Mouse (Mus musculus) spleen, postnatal 10 days (tissue): ENCODE data around the gene Gm37240.
"Not testable (repeated sequence)": the region's sequence is repeated elsewhere in the genome, so short reads cannot be mapped to it uniquely, and the experiment has no call there.

ENCODE experiments used
- DNase-seq, 2 experiments: peaks; one replicate each; pipeline ENCODE4 v3.0.0; 2021 to 2022; ENCODE audit warnings: low spot score in 2 of 2

Gm37240 gene

DNA sequence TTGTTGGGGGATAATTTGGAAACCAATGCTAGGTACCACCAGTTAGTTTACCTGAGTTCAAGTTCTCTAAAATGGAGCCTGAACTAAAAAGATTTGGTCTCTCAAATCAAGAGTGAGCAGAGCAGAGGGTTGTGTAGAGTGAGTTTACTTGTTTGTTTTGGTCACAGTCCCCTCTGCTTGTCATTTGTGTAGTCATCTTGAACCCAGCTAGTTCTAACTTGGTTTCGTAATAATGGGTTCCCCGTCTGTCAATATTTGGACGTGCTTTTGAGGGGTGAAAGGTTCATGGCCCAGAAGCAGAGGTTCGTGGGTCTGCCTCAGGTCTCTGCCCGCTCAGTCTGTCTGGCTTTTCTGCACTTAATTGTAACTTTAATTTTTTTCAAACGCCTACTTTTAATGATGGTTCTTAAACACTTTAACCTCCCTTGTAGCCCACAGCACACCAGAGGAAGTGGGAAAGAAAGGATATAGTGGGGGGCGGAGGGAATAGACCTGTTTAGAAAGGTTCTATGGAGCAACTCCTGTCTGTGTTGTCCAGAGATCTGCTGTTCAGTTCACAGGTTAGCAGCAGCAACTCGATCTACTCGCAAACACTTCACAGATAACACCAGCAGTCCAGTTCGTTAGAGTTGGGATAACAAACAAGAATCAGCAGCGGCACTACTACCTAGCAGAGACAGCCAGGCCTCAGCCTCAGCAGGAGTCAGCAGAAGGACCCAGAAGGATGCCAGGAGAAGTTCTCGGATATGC is 1237.6 kb downstream of the Gm37240 start:
- no peak for DNase-seq

DNA sequence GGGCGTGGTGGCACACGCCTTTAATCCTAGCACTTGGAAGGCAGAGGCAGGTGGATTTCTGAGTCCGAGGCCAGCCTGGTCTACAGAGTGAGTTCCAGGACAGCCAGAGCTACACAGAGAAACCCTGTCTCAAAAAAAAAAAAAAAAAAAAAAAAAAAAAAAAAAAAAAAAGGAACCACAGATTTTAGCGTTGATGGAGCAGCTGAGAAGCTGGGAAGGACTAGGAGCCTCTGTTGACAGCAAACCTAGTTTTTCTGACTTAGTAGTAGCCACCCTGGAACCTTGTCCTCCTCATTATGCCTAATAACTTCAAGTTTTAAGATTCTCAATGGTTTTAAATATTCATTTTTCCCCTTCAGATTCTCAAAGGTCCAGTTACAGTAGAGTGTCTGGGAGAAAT is 1239.2 kb downstream of the Gm37240 start:
- not testable (repeated sequence) for DNase-seq

DNA sequence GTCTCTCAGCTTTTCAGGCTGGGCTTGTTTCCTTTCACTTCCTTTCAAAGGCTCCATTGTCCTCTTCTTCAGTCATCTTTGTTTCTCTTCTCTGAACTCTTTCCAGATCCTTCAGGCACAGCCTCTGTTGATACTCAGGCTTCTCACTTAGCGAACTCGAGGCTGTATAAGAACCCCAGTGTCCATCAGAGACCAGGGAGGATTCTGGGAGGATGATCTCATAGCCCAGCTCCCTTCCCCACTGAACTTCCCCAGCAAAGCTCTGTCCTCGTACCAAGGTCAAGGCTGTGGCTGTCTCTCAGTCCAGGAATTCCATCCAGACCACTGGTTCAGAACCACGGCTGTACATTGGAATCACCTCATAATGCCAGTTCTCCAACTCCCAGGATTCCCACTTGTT is 1239.7 kb downstream of the Gm37240 start:
- DNase-seq = no peak

DNA sequence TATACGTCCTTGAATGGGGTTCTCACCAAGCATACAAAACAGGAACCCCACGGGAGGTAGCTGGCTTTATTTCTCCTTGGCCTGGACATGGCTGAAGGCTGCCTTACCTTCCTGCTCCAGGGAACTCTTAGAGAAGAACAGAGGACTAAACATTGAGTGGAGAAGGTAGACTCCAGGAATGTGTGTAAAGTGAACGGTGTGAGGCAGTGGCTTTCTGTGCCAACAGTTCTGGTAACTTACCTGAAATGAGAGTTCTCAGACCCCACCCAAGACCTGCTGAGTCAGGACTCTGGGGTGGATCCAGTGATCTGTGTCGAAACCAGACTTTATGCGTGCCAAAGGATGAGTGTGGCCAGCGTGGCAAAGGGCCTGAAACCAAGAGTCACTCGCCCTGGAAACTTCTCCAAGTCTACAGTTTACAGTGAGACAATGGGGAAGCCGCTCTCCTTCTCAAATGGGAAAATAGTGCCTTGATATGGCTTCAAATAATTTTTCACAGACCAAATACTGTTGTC is 1240.9 kb downstream of the Gm37240 start:
- no peak for DNase-seq

DNA sequence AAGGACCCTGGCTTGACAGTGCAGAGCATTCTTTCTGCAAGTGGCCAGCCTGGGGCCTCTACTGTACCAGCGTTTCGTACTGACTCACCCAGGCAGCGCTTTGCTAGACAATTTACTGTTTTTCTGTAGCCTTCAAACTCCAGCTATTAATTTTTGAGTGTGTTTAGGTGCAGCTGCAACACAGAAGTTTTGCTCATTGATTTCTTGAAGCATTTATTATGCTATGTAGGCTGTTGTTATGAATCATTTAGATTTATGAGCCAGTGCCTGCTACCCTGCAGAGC is 1241.4 kb downstream of the Gm37240 start:
- DNase-seq = no peak

DNA sequence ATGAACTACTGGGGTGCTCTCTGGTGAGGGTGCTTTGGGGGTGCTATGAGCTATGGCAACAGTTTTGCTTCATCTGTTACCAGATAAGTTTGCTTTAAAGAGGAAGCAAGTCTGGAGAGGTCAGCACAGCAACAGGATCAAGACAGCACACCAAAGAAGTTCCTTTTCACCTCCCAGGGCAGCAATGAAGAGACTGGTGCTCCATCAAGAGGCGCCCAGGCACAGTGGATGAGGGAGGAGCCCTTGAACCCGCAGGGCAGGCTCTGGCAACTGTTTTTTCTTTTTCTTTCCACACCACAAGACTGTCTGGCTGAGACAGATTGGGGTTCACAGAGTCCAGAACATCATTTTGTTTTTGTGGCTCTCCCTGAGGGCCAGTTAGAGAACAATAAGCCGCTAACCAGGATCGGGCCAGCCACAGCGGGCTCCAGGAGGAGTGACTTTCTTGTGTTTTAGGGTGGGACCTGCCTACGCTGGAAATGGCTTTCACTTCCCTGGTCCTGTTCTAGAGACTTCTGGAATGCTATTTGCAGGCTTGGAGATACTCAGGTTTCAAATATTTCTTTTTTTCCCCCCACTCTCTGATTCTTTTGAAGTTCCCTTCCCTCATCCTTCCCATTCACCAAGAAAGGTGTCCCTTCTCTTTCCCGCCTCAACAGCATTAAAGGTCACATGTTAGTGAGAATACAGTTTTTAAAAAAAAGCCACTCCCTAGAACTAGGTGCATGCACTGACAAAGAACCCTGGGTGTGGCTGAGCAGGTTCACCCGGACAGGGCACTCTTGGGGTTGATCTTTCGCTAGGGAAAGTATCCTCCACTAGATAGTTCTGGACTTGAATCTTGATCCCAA is 1241.9 kb downstream of the Gm37240 start:
- no peak for DNase-seq

DNA sequence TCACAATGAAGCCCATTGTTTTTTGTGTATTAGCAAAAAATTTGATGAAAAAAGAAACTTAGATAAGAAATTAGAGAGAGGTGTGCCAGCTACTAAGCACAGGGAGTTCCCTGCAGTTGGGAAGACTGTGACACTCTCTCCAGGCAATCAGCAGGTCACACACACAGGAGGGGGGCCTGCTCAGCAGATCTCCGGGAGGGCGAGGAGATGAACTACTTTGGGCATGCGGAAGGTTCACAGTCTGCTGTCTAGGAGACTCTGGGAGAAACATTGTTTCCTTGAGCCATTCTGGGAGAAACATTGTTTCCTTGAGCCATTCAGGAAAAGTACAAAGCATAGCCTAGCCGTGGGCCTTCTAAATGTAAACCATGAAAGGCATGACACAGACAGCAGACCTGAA is 1244.4 kb downstream of the Gm37240 start:
- DNase-seq = no peak

DNA sequence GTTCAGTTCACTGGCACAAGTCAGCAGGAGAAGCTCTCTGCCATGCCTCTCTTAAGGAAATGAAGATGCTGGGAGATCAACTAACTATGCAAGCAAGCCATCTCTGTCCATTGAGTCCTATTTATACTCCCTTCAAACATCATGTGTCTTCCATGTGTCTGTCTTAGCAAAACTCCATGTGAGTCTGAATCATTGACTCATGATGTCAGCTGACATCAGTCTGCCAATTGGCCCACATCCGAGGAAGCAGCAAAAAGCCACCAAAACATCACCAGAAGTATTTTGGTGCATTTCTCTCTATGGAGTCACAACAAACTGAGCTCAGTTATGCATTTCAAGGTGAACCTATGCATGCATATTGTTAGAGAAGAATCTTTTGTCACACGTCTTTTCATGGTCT is 1245.9 kb downstream of the Gm37240 start:
- DNase-seq = no peak

DNA sequence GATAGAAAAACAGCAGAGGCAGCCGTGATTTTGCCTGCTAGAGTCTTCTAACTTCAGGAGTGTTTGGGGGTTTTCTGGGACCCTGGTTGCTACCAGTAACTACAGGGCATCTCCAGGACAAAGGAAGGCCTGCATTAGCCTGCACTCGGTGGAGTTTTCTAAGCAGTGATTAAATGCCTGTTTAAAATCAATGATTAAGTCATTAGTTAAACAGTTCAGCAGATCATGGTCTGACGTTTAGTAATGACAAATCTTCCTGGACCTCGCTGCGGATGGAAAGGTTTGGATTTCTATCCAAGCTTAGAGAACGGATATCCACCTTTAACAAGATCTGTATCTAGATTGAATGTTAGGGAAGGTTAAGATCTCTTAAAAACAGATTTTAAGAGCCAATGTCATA is 1246.8 kb downstream of the Gm37240 start:
- no peak for DNase-seq

DNA sequence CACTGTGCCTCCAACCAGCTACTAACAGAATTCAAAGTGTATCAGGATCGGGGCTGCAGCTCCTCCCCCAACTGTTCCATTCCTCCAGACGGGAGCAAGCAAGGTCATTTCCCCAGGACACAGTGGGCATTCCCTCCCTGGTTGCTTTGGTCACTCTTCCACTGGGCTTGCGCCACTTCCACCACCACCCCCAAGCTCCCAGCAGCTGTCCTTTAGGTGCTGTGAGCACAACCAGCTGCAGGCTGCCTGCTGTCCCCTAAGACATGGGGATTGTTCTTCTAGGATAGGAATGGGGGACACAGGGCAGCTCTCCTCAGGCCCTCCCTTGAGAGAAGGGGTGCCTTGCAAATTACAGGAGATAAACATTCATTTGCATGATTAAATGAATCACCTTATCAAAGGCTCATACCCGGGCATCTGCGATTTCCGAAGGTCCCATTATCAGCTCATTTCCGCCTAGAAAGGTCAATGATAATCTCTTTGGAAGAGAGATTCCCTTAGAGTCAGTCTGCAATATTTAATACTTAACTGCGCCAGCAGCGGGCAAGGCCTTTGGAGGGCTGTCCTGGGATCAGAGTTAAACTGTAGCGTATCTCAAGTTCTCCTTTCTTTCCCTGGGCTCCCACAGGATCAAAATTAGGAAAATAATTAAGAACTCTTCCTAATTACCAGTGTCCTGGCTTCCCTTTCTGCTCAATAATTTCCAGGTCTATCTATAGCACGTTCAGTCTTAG is 1247.4 kb downstream of the Gm37240 start:
- no peak for DNase-seq

DNA sequence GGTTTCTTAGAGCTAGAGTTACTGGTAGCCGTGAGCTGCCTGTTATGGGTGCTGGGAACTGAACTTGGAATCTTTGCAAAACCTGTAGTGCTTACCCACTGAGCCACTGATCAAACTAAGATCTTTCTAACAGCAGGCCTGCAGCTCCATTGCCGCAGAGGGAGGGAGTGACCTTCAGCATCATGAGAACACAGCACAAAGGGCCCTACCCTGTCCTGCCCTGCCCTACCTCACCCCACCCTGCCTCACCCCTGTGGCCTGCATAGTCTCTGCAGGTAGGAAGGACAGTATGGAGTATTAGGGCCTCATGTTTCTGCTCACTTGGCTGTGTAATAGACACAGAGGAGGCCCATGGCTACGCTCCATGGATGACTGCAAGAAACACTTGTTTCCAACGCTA is 1248.5 kb downstream of the Gm37240 start:
- DNase-seq = no peak

DNA sequence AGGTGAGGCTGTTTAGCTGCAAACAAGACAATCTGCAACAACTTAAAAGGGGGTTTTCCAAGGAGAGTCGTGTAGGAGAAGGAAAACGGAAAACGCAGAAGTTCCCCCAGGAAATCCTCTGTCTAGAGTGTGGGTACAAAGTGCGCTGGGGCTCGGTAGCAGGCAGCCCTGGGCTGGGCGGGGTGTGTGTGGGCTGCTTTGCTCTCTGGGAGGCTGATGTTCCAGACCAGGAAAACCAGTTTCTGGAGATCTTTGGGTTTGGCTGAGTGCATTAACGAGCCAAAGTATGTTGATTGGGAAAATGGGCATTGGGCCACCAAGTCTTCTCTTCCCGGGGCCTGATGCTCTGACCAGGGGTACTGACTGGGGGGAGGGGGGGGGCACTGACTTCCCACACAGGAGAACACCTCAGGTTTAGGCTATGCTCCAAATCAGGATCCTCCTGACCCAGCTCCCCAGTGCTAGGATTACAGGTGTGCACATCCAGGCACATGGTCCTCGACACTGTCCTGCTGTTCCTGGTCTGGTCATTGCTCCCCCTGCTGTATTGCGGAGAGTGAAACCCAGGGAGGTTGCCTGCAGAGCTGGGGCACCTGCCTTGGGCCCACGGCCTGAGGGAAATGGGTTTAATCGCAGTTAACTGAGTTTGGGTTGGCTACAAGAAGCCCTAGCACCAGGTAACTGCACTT is 1249.3 kb downstream of the Gm37240 start:
- no peak for DNase-seq

DNA sequence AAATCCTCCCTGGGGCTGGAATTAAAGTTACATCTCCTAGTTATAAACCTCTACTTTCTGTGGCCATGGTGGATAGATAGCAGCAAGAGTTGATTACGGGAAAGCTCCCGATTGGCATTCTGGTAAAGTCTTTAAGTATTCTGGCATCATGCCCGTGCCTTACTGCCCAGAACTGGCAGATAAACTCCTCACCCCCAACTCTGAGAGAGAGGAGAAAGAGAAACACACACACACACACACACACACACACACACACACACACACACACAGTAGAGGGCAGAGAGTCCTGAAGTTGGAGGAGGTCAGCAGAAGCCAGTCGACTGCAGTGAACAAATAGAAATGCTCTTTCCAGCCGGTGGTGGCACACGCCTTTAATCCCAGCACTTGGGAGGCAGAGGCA is 1250.2 kb downstream of the Gm37240 start:
- DNase-seq = no peak

DNA sequence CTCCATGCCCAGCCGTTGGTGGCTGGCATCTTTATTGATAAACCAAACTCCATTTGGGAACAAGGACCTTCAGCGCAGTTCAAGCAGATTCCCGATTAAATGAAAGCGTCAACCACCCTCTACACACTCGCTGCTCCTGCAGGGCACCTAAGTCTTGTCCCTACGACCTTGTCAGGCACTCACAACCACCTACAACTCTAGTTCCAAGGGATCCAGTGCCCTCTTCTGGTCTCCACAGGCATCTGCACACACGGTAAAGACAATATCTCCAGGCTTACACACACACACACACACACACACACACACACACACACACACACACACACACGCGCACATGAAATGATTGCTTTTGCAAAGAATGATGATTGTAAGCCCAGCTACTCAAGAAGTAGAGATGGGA is 1255.7 kb downstream of the Gm37240 start:
- DNase-seq = no peak

DNA sequence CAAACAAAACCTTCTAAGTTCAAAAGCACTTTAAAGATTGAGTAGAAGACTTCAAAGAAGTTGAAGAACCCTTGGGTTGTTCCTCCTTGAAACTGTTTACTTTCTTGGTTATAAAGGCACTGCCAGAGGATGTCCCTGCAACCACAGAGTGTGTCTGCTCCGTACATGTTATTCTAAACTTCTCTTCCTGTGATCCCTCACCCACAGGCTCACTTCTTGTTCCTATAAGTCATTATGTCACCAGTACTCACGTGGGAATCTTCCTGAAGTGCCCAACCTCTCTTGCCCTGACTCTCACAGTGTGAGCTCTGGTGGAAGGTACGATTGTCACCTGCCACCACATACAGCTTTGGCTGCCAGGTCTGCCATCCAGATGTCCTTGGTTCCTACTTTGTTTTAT is 1265.3 kb downstream of the Gm37240 start:
- DNase-seq = no peak

DNA sequence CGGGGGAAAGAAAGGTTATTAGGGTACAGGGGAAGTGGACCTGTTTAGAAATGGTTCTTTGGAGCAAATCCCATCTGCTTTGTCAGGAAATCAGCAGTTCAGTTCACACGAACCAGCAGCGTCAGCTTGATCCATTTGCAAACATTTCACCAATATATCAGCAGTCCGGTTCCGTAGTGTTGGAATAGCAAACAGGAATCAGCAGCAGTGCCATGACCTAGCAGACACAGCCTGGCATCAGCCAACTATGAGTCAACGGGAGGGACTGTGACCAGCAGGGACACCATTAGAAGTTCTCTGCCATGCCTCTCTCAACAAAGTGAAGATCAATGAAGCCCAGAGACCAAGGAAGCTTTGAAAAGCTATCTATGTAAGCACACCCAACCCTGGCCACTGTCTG is 1267.6 kb downstream of the Gm37240 start:
- no peak for DNase-seq

DNA sequence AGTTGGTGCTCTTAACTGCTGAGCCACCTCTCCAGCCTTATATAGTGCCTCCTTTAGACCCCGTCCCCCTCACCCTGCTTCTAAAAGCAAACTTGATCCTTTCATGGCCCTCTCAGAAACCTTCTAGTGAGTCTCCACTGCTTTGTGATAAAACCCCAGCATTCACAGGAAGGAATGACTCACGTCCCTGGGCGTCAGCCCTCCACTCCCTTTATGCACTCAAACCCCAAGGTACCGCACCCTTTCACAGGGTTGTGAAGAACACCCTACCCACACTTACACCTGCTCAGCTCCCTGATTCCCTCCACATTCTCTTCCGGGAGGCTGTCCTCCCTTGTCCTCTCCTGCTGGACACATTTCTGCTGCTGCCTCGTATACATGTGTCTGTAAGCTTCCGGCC is 1268.3 kb downstream of the Gm37240 start:
- no peak for DNase-seq

DNA sequence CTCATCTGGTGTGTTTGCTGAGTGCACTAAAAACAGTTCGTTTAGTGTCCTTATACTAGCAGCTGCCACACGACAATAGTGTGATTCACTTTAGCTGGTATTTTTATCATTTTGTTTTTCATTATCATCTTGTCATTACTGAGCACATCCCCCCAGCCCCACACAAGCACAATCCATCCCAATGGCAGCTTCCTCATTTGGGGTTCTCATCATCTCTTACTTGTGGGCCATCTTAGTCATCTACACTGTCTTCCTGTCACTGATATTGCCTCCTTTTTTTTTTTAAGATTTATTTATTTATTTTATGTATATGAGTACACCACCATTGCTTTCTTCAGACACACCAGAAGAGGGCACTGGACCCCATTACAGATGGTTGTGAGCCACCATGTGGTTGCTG is 1268.7 kb downstream of the Gm37240 start:
- DNase-seq = no peak

DNA sequence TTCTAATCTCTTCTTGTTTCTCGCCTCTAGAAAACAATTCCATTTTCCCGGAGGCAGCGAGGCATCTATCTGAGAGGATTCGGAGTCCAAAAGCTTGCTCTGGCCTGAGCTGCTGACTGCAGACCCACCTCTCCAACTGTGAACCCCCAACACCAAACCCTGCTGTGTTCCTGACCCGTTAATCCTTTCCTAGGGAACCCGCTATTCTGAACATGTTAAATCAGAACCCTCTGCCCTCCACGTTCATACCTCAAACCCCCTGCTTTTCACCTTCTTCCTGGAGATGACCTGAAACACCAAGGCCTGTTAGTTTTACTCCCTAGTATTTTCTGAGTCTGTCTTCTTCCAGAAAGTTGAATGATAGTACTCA is 1271.5 kb downstream of the Gm37240 start:
- no peak for DNase-seq

DNA sequence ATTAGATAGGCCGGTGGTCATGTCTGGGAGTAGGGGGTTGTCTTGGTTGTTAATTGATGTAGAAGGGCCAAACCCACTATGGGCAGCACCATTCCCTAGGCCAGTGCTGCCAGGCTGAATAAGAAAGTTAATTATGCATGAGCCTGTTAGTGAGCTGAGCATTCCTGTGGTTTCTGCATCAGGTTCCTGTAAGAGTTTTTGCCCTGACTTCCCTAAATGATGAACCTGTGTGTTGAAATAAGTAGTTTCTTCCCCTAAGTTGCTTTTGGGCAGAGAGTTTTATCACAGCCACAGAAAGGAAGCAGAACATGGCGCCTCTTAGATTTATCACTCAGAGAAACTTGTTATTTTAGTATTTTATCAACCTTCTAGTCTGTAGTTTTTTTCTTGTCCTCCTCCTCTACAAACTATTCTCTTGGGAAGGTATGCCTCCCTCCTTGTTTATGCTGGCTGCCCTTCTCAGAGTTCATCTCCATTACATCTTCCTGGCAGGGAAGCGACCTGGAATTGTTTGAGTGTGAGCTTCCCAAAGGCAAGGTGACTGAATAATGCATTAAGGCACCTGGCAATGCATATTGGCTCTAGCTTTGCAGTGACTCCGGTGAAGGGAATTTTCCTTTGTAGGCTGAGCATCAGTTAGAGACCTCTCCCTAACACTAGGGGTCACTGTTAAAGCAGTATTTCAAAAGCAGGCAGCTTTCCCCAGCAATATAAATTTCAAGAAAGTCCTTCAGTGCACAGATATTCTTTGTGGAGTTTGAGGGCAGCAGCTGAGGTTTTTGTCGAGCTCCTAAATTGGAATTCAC is 1272.1 kb downstream of the Gm37240 start:
- no peak for DNase-seq

DNA sequence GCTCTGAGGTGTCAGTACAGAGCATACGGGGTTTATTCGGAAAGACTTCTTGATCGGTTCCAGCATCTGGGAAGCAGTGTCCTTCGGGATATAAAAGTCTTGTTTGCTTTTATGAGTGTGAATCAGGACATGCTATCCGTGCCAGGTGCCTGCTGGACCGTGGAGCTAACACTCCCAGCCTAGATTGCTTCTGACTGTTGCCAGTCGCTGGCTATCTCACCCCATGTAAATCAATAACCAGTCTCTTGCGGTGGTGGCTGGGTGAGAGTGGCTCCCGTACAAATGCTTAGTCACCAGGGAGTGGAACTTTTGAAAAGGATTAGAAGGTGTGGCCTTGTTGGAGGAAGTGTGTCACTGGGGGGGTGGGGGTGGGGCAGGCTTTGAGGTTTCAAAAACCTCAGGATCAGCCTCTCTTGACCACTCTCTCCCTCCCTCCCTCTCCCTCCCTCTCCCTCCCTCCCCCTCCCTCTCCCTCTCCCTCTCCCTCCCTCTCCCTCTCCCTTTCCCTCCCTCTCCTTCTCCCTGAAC is 1277.1 kb downstream of the Gm37240 start:
- no peak for DNase-seq
